Mouse (Mus musculus) gastrocnemius, postnatal 10 days (tissue): Measurements from ENCODE around the gene Olfr59. TPM values are rescaled to one million over a fixed set of nuclear protein-coding genes. Genes with fewer than 3 reads are reported as not detected.

Source experiments
- DNase-seq: peaks from one replicate; pipeline ENCODE4 v3.0.0; 2021; ENCODE audit warnings: mixed read lengths
- long read RNA-seq, 2 experiments: library from polyadenylated mRNA; stranded (forward); transcript quantifications; one replicate each; pipeline ENCODE4 v2.0.0; 2021
- total RNA-seq, 2 experiments: library from RNA; stranded (reverse); gene quantifications; 2 replicates each; pipeline ENCODE4 v1.2.3; 2021

Olfr59 gene
- not detected for total RNA-seq
- long read RNA-seq, experiment 1 = 0 reads
- long read RNA-seq, experiment 2 = 0 reads

DNA sequence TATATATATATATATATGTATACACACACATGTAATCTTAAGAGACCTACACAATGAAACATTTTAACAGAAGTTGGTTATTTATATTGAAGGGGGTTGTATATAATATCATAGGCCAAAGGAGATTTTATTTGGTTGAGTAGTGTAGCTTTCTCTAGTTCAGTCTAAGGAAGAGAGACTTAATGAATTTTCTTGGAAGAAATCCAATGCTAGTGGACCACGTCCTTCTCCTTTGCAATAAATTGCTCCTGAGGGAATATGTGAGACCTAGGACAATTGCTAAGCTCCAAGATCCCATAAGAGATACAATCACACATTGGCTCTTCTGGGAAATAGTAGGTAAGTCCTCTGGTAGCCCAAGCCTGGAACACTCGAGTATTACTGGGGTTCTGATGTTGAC, at the start of gene Olfr59:
TSS of gene Olfr59 (plus strand) at position 301 of the 400 bp plus-strand sequence.
- no peak for DNase-seq

DNA sequence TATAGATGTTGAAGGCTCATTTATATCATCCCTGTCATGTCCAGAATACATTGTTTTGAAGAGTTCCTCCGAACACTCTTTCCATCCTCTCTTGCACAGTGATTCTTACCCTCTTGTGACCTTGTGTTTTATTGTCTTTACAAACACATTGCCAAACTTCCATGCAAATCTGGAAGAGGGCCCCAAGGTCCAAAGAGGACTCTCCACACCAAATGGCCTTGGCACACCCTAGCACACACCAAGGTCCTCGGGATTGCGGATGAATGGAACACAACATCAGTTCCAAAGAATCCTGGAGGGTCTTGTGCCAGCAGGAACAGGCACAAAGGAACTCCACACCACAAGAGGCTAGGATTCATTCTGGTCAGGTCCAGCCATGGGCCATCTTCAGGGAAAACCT, 42.3 kb upstream of the Olfr59 start:
- no peak for DNase-seq

DNA sequence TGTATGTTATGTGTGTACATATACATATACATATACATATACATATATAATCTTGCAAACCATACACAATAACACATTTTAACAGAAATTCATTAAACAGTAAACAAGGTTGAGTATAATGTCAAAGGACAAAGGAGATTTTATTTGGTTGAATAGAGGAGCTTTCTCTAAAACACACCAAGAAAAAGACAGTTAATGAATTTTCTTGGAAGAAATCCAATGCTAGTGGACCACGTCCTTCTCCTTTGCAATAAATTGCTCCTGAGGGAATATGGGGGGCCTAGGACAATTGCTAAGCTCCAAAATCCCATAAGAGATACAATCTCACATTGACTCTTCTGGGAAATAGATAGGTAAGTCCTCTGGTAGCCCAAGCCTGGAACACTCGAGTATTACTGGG, 24.0 kb upstream of the Olfr59 start, which contains the start of gene Olfr406:
TSS of gene Olfr406 (plus strand) at position 301 of the 400 bp plus-strand sequence.
- no peak for DNase-seq

DNA sequence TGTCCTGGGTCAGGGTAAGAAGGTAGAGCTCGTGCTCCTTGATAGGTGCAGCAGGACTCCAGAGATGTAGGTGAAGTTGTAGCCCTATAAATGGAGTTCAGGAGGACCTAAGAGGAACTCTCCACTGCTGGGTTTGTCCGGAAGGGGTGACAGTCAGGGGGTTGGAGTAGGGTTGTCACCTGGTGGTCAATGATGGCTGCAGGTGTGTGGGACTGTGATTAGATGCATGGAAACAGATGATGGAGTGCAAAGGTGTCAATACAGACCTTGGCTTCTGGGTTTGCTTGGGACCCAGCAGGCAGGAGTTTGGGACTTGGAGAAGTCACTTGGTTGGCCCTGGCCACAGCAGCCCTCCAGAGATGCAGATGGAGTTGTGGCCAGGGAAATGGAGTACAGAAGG, 3.7 kb downstream of the Olfr59 start:
- no peak for DNase-seq

DNA sequence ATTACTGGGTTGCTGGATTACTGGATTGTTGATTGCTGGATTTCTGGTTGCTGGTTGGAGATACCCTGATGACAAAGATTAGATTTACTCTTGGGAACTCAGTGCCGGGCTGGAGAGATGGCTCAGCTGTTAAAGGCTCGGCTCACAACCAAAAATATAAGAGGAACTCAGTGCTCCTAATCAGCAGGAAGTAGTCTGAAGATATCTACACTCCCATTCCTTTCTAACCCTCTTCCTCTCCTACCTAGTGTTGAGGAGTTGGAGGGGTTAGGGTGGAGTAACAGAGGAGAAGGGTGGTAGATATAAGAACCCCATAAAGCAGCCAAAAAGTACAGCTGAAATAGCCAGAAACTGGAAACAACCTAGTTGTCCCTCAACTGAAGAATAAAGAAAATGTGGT, 42.5 kb downstream of the Olfr59 start:
- no peak for DNase-seq

DNA sequence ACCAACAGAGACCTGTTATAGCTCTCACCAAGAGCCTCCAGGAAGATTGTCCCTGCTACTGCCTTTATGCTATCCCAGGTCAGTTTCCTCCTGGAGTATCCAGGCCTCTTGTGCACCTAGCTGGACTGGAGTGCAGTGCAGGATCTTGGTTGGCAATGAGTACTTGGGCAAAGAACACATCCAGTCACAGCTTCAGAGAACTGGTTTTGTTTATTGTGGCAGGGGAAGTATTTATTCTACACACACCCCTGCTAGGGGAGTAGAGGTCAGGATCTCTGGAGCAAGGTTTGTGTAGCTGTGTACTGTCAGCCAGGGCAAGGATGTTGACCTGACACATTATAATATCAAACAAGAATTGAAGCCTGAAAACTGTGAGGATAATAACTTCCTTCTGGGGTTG, 45.2 kb downstream of the Olfr59 start:
- no peak for DNase-seq

DNA sequence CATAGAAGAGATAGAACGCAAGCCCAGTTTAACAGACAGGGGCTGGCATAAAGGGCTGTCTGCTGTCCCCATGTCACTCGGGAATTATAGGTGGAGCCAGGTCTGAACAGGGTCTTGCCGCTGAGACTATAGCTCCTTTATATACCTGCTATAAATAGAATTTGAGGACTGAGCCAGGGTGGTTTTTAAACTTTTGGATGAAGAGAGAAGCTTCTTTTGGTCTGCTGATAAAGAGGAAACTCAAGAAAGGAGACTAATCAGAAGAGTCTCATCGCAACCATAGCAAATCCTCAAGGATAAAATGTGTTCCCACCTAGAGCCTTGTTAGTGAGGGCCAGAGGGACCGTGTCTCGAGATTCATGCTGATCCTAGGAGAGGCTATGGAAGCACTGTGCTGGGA, 54.4 kb downstream of the Olfr59 start, which contains the start of gene Olfr410:
TSS of gene Olfr410 (minus strand) at position 101 of the 400 bp plus-strand sequence.
- DNase-seq = no peak

Other genes with a start within 250 kb of the Olfr59 start
- not detected for gene Olfr139, start 227.2 kb upstream of the Olfr59 start, total RNA-seq
- gene Olfr399, start 227.1 kb upstream of the Olfr59 start, total RNA-seq = not detected
- not detected for gene Zfp616, start 213.8 kb upstream of the Olfr59 start, total RNA-seq
- not detected for gene Olfr401, start 170.0 kb upstream of the Olfr59 start, total RNA-seq
- gene Olfr402, start 130.2 kb upstream of the Olfr59 start, total RNA-seq = not detected
- not detected for gene Olfr403, start 97.5 kb upstream of the Olfr59 start, total RNA-seq
- not detected for gene Olfr43, start 72.4 kb upstream of the Olfr59 start, total RNA-seq
- gene Olfr406, start 23.9 kb upstream of the Olfr59 start, total RNA-seq = not detected
- gene Olfr410, start 54.3 kb downstream of the Olfr59 start, total RNA-seq = not detected
- not detected for gene Olfr411, start 68.9 kb downstream of the Olfr59 start, total RNA-seq
- not detected for gene Olfr412, start 78.3 kb downstream of the Olfr59 start, total RNA-seq